In genomic region chr17:10639816-10640215, GRCm38 (mm10) we compare ENCODE assay signal across 13 mouse cellular contexts.
DNase-seq lines count a peak whose midpoint lies in the region.
"Had no signal": no experiment of that assay in that cellular context is flagged by ENCODE, and none has a peak within 500 bp of the region (broad histone marks: within the 10 kb centered on the region; RNA-seq: fewer than 3 reads in every experiment).

No protein-coding gene starts in this region.

- peak; percentile 8 for DNase-seq in adrenal gland, adult 2 months
- DNase-seq in adrenal gland, postnatal 10 days: no peak
- peak; percentile 56 for DNase-seq in 3T3-L1 (ENCODE audit: low read depth, low spot score)
- no peak for DNase-seq in layer of hippocampus, adult 9-11 months
- DNase-seq: adrenal gland, postnatal 14 days; adrenal gland, postnatal 25 days; B cell, adult 2 months; cerebellum, adult 11 months; cerebellum, adult 11-12 months; cerebellum, adult 18-20 months; cerebellum, adult 2 months; cerebellum, adult 8-10 months; cerebellum, adult 9-10 months had no signal

Comparison
In these comparisons a context has a peak if more than half of its experiments do, and no peak if none do; other contexts are left out.
1. DNase-seq: peak in adrenal gland, adult 2 months (single experiment) and 3T3-L1 (single experiment); none in adrenal gland, postnatal 10 days (single experiment) and layer of hippocampus, adult 9-11 months (single experiment).